Mouse (Mus musculus): ENCODE measurements around the gene Arhgap6.

The Arhgap6 gene

GRCm38 (mm10) chrX:169007066-169007465 is 212.2 kb downstream of the Arhgap6 start:
- no peak for DNase-seq

GRCm38 (mm10) chrX:169012701-169013100 is 217.8 kb downstream of the Arhgap6 start:
- DNase-seq, result no peak

GRCm38 (mm10) chrX:169034390-169034789 is 239.5 kb downstream of the Arhgap6 start:
- DNase-seq, result no peak

DNA sequence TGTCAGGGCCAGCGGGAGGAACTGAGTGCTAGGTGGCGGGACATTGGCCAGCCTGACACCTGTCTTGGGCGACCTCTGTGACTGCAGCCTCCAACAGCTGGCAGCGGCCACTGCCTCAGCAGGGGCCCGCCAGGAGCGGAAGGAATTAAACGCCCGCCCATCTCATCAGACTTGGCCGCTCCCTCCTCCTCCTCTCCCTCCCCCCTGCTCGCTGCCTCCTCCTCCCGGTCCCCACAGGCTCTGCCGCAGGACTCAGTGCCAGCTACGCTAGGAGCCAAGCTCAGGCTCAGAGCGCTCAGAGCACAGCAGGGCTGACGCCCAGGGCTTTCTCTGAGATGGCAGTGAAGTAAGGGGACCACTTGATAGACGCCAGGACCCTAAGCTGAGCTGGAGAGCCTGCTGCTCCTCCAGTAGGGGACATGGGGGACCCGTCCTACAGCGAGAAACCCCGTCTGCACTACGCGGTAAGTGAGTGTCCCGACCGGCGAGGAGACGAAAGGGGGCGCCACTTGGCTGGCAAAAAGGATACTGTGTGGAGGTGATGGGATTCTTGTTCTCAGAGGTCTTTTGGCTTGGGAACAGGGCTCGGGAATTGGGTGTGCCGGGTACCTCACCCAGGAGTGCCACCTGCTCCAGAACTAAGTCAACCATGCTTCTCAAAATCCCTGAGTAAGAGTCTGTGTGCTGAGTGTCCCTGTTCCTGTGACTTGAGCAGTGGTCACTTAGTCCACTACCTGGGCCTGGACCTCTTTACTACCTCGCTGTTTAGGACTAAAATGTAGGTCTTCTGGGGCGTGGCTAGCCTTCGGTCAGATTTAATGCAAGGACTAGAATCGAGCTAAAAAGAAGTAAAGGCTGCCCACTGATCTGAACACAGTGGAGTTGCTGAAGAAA is 241.8 kb downstream of the Arhgap6 start:
- DNase-seq, result peak; percentile 83

- peak; percentile 35 for DNase-seq
Measured at GRCm38 (mm10) chrX:169037401-169037800, 242.5 kb downstream of the Arhgap6 start.

GRCm38 (mm10) chrX:169043872-169044271 is 249.0 kb downstream of the Arhgap6 start:
- DNase-seq, result no peak

- no peak for DNase-seq
Measured at GRCm38 (mm10) chrX:169047595-169047994, 252.7 kb downstream of the Arhgap6 start.

DNA sequence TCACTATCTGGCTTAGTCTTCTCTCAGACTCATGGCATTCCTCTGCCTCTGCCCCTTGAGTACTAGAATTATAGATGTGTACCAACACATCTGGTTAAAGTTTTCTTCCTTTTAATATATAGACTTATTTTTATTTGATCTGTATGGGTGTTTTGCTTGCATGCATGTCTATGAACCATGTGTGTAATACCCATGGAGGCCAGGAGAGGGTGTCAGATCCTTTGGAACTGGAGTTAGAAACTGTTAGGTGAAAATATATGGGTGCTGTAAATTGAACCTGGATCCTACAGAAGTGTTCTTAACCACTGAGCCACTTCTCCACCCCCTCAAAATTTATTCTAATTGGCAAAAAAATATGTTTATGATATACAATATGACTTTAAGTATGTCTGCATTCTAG is 254.7 kb downstream of the Arhgap6 start:
- DNase-seq, result no peak

GRCm38 (mm10) chrX:169053907-169054476 is 259.1 kb downstream of the Arhgap6 start:
- peak; percentile 10 for DNase-seq

DNA sequence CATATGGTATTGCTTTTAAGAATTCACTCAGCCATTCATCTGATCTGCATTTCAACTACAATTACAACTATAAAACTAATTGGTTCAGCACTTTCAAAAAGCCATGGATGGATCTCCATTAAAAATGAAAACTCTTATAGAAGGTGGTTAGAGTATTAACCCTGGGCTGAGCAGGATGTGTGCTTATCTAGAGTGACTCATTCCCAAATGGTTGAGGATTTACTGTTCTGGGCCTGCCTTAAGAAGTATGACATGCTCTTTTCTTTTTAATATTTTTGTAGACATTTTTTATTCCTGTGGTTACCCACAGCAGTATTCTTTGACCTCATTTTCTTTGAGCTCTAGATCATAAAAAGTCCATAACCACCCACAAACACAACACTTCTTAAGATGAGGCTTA is 267.7 kb downstream of the Arhgap6 start:
- DNase-seq, result no peak

DNA sequence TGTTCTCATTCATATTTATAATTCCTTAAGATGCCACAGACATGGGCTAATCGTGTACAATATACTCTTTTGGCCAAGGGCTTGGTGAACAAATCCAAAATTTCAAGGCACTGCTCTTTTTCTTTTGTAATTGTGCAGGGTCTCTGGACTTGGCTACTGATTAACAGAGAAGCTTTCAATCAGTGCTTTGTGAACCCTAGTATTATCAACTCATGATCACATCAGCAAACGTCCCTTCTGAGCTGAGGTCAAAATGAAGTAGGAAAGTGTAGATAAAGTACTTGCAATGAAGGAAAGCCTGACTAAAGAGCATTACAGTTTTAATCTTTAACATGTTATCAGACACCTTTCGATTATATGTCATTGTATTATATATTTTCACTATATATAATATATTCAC is 270.4 kb downstream of the Arhgap6 start:
- no peak for DNase-seq

DNA sequence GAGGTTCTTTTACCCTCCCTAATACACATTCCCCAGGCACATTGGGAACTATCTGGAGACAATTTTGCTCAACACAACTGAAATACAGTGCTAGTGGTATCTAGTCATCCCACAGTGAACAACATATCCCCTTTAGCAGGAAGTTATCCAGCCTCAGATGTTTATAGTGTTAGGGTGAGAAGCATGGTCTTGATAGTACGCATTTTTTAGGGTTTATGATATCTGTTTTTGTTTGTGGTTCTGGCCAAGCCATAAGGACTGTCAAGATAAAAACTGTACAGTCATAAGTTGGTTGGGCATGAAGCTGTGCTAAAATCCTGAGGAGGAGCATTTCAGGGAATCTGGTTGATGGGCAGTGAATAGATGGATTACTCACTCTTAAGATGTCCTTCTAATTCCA is 271.0 kb downstream of the Arhgap6 start:
- DNase-seq, result no peak

GRCm38 (mm10) chrX:169075020-169075419 is 280.1 kb downstream of the Arhgap6 start:
- no peak for DNase-seq

GRCm38 (mm10) chrX:169081609-169082008 is 286.7 kb downstream of the Arhgap6 start:
- DNase-seq, result no peak

DNA sequence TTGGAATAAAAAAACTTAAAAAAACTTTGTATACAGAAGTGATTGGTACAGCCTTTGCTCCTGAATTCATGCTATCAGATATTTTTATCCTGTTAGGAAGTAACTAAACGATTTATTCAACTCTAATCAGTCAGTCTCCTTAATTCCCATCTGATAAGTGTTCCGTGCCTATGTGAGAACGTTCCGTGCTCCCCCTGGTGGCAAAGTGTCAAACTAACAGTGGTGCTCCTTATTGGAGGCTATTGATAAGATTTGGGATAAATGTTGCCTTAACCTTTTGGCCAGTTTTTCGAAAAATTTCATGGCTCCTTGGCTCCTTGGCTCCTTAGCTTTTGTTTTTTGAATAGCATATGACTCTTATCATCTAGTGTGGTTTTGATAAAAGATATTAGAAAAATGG is 291.0 kb downstream of the Arhgap6 start:
- peak; percentile 59 for DNase-seq

- peak; percentile 4 for DNase-seq
Measured at GRCm38 (mm10) chrX:169089221-169089620, 294.3 kb downstream of the Arhgap6 start.

GRCm38 (mm10) chrX:169094601-169095000 is 299.7 kb downstream of the Arhgap6 start:
- no peak for DNase-seq

GRCm38 (mm10) chrX:169095584-169095983 is 300.7 kb downstream of the Arhgap6 start:
- DNase-seq, result no peak

- no peak for DNase-seq
Measured at GRCm38 (mm10) chrX:169102665-169103064, 307.8 kb downstream of the Arhgap6 start.

DNA sequence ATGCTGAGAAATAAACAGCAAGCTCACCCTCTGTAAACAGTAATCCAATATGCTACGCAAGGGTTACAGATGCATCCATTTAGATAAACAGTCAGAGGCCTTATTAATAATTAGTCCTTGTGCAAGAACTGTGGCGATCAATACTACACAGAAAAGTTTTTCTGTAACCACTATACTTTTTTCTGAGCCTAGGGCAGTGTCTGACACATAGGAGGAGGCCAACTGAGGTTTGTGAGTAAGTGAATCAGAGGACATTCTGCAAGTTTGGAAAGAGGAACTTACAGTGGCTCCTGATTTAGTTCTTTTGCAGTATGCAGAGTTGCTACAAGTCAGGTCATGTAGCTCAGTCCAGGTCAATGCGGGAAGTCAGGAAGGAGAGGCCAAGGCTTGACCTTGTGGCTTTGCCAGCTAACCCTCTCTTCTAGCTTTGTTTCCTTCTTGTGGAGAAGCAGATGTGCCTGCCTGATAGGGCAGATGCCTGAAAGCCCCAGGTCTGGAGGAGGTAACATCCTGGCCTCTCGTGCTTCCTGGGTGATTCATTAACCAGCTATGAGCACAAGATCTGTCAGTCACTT is 311.2 kb downstream of the Arhgap6 start:
- DNase-seq, result peak; percentile 73

DNA sequence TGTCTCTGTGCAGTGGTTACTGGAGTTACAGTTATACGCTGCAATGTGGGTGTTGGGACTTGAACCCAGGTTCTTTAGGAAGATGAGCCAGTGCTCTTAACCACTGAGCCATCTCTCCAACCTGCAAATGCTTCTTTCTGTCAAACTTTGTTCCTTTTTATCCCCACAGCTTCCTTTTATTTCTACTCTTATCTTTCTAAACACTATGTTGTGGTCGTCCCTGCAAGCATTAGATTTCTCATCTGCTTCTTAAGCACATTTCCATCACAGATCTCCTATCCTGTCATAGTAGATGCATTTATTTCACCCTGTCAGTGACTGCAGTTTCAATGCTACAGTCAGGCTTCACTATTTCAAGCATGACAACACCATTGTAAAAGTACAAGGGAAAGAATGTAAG is 312.5 kb downstream of the Arhgap6 start:
- no peak for DNase-seq

- DNase-seq, result no peak
Measured at GRCm38 (mm10) chrX:169110031-169110430, 315.1 kb downstream of the Arhgap6 start.

DNA sequence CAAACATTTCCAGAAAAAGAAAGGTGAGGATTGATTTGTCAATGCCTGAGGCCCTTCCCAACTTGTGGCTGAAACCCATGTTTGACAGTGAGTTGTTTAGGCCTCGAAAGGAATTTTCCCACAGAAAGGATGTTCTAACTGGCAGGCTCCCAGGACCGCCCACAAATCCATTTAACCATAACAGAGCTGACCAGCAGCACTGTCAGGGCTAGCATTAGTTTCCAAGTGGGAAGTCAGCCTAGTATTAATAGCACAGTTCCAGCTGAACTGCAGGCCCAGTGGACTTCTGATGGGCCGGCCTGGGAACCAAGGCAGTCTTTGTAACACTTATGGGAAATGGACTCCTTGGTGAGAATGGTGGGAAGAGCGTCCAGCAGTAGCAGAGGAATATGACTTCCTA is 317.8 kb downstream of the Arhgap6 start:
- peak; percentile 39 for DNase-seq
